Mouse (Mus musculus) embryonic stem cell, embryonic (primary cell): ENCODE data around the gene Fbxl17.

ENCODE experiments used
- CTCF ChIA-PET, 4 experiments: fragments of 300-600 bp in 2 of 4; fragments of 350-600 bp in 2 of 4; sonication (Branson Sonifier 250); formaldehyde crosslinking; loops; one replicate each; lab custom pipeline; 2022; ENCODE audit warnings: inconsistent platforms in 2 of 4; lab: Charles Lee
- POLR2A ChIA-PET, 4 experiments: fragments of 300-600 bp in 2 of 4; fragments of 350-600 bp in 2 of 4; sonication (Branson Sonifier 250); formaldehyde crosslinking; loops; one replicate each; lab custom pipeline; 2022; ENCODE audit warnings: antibody characterized with exemption in 4 of 4, inconsistent platforms in 1 of 4; lab: Charles Lee

Fbxl17 gene

GRCm38 (mm10) chr17:63272914-63273313 lies 226.9 kb downstream of the Fbxl17 start:
- ChIA-PET CTCF (no interaction called here), POLR2A (no interaction called here)

DNA sequence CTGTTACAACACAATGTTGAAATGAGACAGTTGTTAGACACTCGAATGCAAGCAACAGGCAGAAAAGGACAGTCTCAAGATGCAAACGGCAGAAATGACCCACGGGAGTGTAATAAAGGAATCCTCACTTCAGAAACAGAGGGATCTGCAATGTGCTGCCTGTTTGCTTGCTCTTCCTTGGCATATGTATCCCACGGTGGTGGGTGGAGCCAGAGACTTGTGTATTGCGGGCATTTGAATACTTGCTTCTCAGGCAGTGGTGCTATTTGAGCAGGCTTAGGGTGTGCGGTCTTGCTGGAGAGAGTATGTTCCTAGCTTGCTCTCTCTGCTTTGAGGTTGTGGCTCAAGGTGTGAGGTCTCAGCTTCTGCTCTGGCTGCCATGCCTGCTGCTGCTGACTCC lies 228.8 kb downstream of the Fbxl17 start:
- ChIA-PET CTCF (no interaction called here), POLR2A (no interaction called here)

GRCm38 (mm10) chr17:63270513-63270912 lies 229.3 kb downstream of the Fbxl17 start:
- CTCF ChIA-PET = no interaction called here
- POLR2A ChIA-PET = no interaction called here

- POLR2A ChIA-PET = no interaction called here
These were observed 237.1 kb downstream of the Fbxl17 start for GRCm38 (mm10) chr17:63262674-63263073.

GRCm38 (mm10) chr17:63261508-63262141 lies 238.2 kb downstream of the Fbxl17 start:
- ChIA-PET CTCF (interaction anchor here in 1 of 4 experiments (0.6 kb wide), 1 partner anchor 26 kb away, joined by 3 read pairs; no protein-coding TSS in a partner anchor), POLR2A (no interaction called here)

More at GRCm38 (mm10) chr17:63262674-63263073, 237.1 kb downstream of the Fbxl17 start:
- CTCF ChIA-PET = no interaction called here

GRCm38 (mm10) chr17:63259091-63259490 lies 240.7 kb downstream of the Fbxl17 start:
- ChIA-PET CTCF (no interaction called here), POLR2A (no interaction called here)

- CTCF ChIA-PET = interaction anchor here in 1 of 4 experiments (0.6 kb wide), 1 partner anchor 10 kb away, joined by 5 read pairs; no protein-coding TSS in a partner anchor
These were observed 253.6 kb downstream of the Fbxl17 start for GRCm38 (mm10) chr17:63246144-63246619.

GRCm38 (mm10) chr17:63245472-63245871 lies 254.3 kb downstream of the Fbxl17 start:
- CTCF ChIA-PET = interaction anchor here in 1 of 4 experiments (0.6 kb wide), 1 partner anchor 11 kb away, joined by 5 read pairs; no protein-coding TSS in a partner anchor
- POLR2A ChIA-PET = no interaction called here

More at GRCm38 (mm10) chr17:63246144-63246619, 253.6 kb downstream of the Fbxl17 start:
- POLR2A ChIA-PET = interaction anchor here in 1 of 4 experiments (1.0 kb wide), 1 partner anchor 10 kb away, joined by 5 read pairs; no protein-coding TSS in a partner anchor

DNA sequence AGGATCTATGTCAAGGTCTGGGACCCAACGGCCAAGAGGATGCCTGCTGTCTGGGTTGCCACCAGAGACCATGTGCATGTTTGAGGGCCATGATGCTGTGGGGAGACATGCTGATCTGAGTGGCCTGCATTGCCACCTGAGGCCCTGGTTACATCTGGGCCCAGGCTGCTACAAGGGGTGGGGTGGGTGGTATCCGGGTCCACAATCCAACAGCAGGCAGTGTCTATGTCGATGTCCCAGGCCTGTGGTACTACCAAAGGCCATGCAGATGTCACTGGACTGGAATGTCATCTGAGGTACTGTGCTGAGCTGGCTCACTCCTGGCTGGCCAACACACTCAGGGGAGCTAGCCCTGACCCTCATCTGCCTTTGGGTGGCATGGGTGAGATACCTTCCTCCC lies 257.1 kb downstream of the Fbxl17 start:
- CTCF ChIA-PET = no interaction called here
- POLR2A ChIA-PET = interaction anchor here in 1 of 4 experiments (0.7 kb wide), 1 partner anchor 37 kb away, joined by 3 read pairs; no protein-coding TSS in a partner anchor

GRCm38 (mm10) chr17:63240731-63241106 lies 259.1 kb downstream of the Fbxl17 start:
- CTCF ChIA-PET = no interaction called here
- POLR2A ChIA-PET = no interaction called here

DNA sequence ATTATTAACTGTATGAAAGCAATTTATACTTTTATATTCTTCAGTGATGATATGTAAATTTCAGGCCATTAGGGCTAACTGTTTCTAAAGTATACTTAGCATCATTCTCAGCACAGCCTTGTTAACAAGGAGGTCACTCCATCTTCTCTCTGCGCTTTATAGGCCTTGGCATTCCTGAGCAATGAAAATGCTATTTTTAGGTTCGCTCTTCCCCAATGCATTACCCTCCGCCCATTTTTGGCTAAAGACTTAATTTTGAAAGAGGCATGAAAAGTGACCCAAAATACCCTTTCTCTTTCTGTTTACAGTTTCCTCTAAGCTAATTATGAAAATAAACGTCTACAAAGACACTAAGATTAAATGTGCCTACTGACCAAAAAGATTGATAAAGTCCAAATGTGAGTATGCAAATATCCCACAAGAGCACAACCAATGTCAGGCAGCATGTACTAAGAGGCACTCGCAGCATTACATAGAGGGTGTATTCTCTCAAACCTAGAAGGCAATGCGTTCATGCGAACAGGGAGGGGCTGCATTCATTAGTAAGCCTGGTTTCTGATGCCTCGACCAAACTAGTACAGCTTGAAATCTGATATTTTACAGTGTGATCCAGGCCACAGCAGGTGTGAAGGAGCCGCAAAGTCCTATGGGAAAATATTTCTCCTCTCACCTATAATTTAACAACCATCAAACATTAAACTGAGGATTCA lies 259.6 kb downstream of the Fbxl17 start:
- CTCF ChIA-PET = no interaction called here
- POLR2A ChIA-PET = no interaction called here

- POLR2A ChIA-PET = no interaction called here
- CTCF ChIA-PET = no interaction called here
These were observed 263.0 kb downstream of the Fbxl17 start for GRCm38 (mm10) chr17:63236846-63237245.

- ChIA-PET POLR2A (no interaction called here), CTCF (interaction anchor here in 1 of 4 experiments (0.7 kb wide), 1 partner anchor 25 kb away, joined by 3 read pairs; no protein-coding TSS in a partner anchor)
These were observed 263.6 kb downstream of the Fbxl17 start for GRCm38 (mm10) chr17:63236221-63236620.

DNA sequence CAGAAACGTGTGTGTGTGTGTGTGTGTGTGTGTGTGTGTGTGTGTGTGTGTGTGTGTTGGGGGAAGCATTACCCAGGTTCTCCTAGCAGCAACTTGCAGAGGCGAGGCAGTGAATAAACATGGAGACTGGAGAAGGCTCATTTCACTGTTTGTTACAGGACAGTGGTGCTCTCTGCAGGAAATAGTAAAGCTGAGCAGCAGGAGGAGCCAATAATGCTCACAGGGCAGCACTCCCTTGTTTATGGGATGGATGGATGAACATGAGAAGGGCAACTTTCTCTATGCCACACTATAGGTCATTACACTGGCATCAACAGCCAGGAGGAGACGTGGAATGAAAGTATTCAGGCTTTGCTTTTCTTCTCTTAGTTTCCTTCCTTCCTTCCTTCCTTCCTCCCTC lies 264.0 kb downstream of the Fbxl17 start:
- CTCF ChIA-PET = interaction anchor here in 1 of 4 experiments (0.7 kb wide), 1 partner anchor 26 kb away, joined by 3 read pairs; no protein-coding TSS in a partner anchor

GRCm38 (mm10) chr17:63229111-63229510 lies 270.7 kb downstream of the Fbxl17 start:
- ChIA-PET POLR2A (no interaction called here), CTCF (no interaction called here)

More for the DNA sequence above, 264.0 kb downstream of the Fbxl17 start:
- POLR2A ChIA-PET = no interaction called here

- CTCF ChIA-PET = no interaction called here
- POLR2A ChIA-PET = no interaction called here
These were observed 273.4 kb downstream of the Fbxl17 start for GRCm38 (mm10) chr17:63226380-63226779.

- ChIA-PET CTCF (no interaction called here), POLR2A (no interaction called here)
These were observed 273.9 kb downstream of the Fbxl17 start for GRCm38 (mm10) chr17:63225959-63226358.

- POLR2A ChIA-PET = no interaction called here
These were observed 276.1 kb downstream of the Fbxl17 start for GRCm38 (mm10) chr17:63223675-63224074.

GRCm38 (mm10) chr17:63221632-63222031 lies 278.2 kb downstream of the Fbxl17 start:
- CTCF ChIA-PET = no interaction called here
- POLR2A ChIA-PET = interaction anchor here in 1 of 4 experiments (0.6 kb wide), 1 partner anchor 134 kb away, joined by 3 read pairs; no protein-coding TSS in a partner anchor

More at GRCm38 (mm10) chr17:63223675-63224074, 276.1 kb downstream of the Fbxl17 start:
- CTCF ChIA-PET = no interaction called here

DNA sequence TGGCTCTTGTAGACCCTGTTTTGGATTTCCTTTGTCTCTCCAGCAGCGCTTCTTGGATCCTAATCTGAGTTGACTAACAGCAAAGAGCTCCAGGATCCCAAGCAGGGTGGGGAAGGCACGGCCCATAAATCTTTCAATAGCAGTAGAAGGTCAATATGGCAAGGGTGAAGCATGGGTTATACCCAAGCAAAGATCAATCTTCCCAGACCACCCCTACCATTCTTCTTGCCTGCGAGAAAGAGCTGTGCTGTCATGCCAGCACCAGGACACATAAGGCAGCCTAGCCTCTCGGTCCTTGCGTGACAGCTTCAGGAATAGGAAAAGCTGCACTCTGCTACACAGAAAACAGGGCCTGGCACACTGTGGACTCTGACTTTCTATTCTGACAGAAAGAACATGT lies 279.0 kb downstream of the Fbxl17 start:
- CTCF ChIA-PET = no interaction called here
- POLR2A ChIA-PET = interaction anchor here in 1 of 4 experiments (0.6 kb wide), 1 partner anchor 135 kb away, joined by 3 read pairs; no protein-coding TSS in a partner anchor
